In the genomic region with DNA sequence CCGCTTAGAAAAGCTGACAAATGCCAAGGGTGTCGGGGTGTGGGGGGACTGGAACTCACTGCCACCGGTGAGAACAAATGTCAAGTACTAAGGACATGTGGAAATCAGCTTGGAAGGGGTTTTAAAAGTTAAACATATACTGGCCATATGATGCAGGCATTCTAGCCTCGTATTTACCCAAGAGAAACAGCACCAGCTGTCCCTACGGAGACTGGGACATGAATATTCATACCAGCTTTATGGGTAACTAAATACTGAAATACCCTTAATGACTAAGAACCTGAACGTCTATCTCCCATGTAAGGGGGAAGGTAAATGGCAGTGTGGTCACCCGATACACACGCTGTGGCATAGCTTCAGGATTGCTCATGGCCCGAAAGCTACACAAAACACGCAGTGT, we compare ENCODE assay signal across 22 mouse cellular contexts. TPM values are rescaled to one million over a fixed set of nuclear protein-coding genes. Genes with fewer than 3 reads are reported as not detected.
"Had no signal": no experiment of that assay in that cellular context is flagged by ENCODE, and none has a peak within 500 bp of the region (broad histone marks: within the 10 kb centered on the region; RNA-seq: fewer than 3 reads in every experiment).

No protein-coding gene starts in this region.

- H3K27me3 ChIP-seq: midbrain, embryonic 15.5 days; neural tube, embryonic 13.5 days had no signal

- H3K27ac ChIP-seq: limb, embryonic 12.5 days; liver, embryonic 14.5 days; midbrain, embryonic 15.5 days; neural tube, embryonic 13.5 days had no signal

- DNase-seq: kidney, adult 8-10 months; kidney, postnatal 36 days; layer of hippocampus, adult 9-11 months; layer of hippocampus, postnatal 36 days; liver; lung, adult 18-20 months; right cerebral cortex, adult 18-20 months; right cerebral cortex, postnatal 25 days; thymus, postnatal 36 days had no signal

- H3K4me2 ChIP-seq: limb, embryonic 12.5 days; midbrain, embryonic 11.5 days; midbrain, embryonic 15.5 days; neural tube, embryonic 13.5 days had no signal

- H3K4me1 ChIP-seq: limb, embryonic 12.5 days had no signal

- H3K9me3 ChIP-seq: limb, embryonic 12.5 days; midbrain, embryonic 15.5 days had no signal

- H3K36me3 ChIP-seq: limb, embryonic 12.5 days; midbrain, embryonic 15.5 days; neural tube, embryonic 13.5 days had no signal

- ATAC-seq: midbrain, embryonic 15.5 days had no signal

- H3K9ac ChIP-seq: limb, embryonic 12.5 days; liver, embryonic 14.5 days; midbrain, embryonic 15.5 days; neural tube, embryonic 13.5 days had no signal

- H3K4me3 ChIP-seq: limb, embryonic 12.5 days; midbrain, embryonic 15.5 days; neural tube, embryonic 13.5 days had no signal

RNA-seq across cellular contexts. Expression of gene 7530416G11Rik, which starts 14.1 kb away (rescaled TPM):
- total RNA-seq: layer of hippocampus, adult 18-20 months; layer of hippocampus, postnatal 36 days; left cerebral cortex, adult 8-10 months; left cerebral cortex, postnatal 36 days had no signal
- polyA plus RNA-seq: kidney, embryonic 16.5 days; limb, embryonic 12.5 days; liver, embryonic 14.5 days; lung, embryonic 16.5 days; midbrain, embryonic 11.5 days; midbrain, embryonic 15.5 days; neural tube, embryonic 13.5 days; small intestine, adult 2 months; stomach, embryonic 16.5 days; thymus, postnatal 0 days had no signal
